Mouse (Mus musculus) midbrain, embryonic 14.5 days (tissue): Measurements from ENCODE around the gene Ubl5. TPM values are rescaled to one million over a fixed set of nuclear protein-coding genes. Genes with fewer than 3 reads are reported as not detected.

ENCODE experiments used
- ATAC-seq: fragments of 200-750 bp; cut with Nextera tagmentation; 2 replicates; pipeline ENCODE4 v1.8.0; 2017; ENCODE audit warnings: moderate number of reproducible peaks, moderate library complexity; ENCODE audit not compliant: low FRiP score, low TSS enrichment
- DNase-seq: peaks from one replicate; pipeline ENCODE4 v3.0.0-alpha.2; 2015
- H3K27ac ChIP-seq: fragments of 300-500 bp; sonication (generic); replicated peaks from 2 replicates; pipeline ENCODE4 v1.5.1; 2014; ENCODE audit warnings: mild to moderate bottlenecking, low read depth, low read length, moderate library complexity
- H3K27me3 ChIP-seq: fragments of 300-500 bp; sonication (generic); 2 replicates; pipeline ENCODE4 v1.6.1; 2014; ENCODE audit warnings: low read length, control low read depth, mixed read lengths; ENCODE audit not compliant: control insufficient read depth, insufficient read depth
- H3K36me3 ChIP-seq: fragments of 300-500 bp; sonication (generic); 2 replicates; pipeline ENCODE4 v1.6.1; 2014; ENCODE audit warnings: low read length, control low read depth; ENCODE audit not compliant: control insufficient read depth, insufficient read depth
- H3K4me1 ChIP-seq: fragments of 300-500 bp; sonication (generic); 2 replicates; pipeline ENCODE4 v1.6.1; 2014; ENCODE audit warnings: mild to moderate bottlenecking, antibody characterized with exemption, low read length, control low read depth; ENCODE audit not compliant: control insufficient read depth, insufficient read depth
- H3K4me2 ChIP-seq: fragments of 300-500 bp; sonication (generic); 2 replicates; pipeline ENCODE4 v1.6.1; 2014; ENCODE audit warnings: mild to moderate bottlenecking, low read length, moderate library complexity
- H3K4me3 ChIP-seq: fragments of 300-500 bp; sonication (generic); replicated peaks from 2 replicates; pipeline ENCODE4 v1.5.1; 2014; ENCODE audit warnings: low read depth, low read length
- H3K9ac ChIP-seq: fragments of 300-500 bp; sonication (generic); replicated peaks from 2 replicates; pipeline ENCODE4 v1.6.1; 2014; ENCODE audit warnings: mild to moderate bottlenecking, low read length, moderate library complexity
- H3K9me3 ChIP-seq: fragments of 300-500 bp; sonication (generic); 2 replicates; pipeline ENCODE4 v1.6.1; 2016; ENCODE audit warnings: low read length, control low read depth, mixed read lengths; ENCODE audit not compliant: control insufficient read depth
- WGBS: fragments of 180-500 bp; shearing (Covaris S2); extraction: QIAGEN DNeasy Blood & Tissue Kit; methylation state at CpG from one replicate; pipeline ENCODE4 v1.1.7; 2014; 5-methylcytosine and 5-hydroxymethylcytosine counted together
- polyA plus RNA-seq: library from polyadenylated mRNA; unstranded; fragments of >200 nt; fragmentation: Nextera tagmentation; extraction: Ambion mirVana; gene quantifications from 2 replicates; pipeline ENCODE4 v1.2.1, GENCODE M21; 2014

Ubl5 gene
- polyA plus RNA-seq, 1 experiment from 2014 or later = 444 TPM

DNA sequence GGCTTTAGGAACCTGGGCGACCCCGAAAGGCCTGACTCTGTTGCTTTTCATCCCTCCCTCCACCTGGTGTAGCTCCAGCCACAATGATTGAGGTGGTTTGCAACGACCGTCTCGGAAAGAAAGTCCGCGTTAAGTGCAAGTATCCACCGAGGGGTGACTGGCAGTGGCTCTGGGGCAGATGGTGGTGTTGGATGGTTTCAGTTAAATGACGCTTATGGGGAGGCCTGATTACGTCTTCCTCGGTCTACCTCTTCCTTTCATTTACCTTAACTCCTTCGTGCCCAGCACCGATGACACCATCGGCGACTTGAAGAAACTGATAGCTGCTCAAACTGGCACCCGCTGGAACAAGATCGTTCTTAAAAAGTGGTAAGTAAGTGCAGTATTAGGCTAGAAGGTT, 2.4 kb downstream of the Ubl5 start:
- WGBS = 5% methylated on average over 17 of the region's 17 CpGs
- H3K27me3 ChIP-seq = no peaks in the 10 kb centered on the region
- H3K9me3 ChIP-seq = no peaks in the 10 kb centered on the region
- peak overlapping the region; percentile 50; the same call in 1 of the 2 replicates for H3K27ac ChIP-seq
- peak overlapping the region; percentile 89 for H3K4me2 ChIP-seq
- H3K9ac ChIP-seq = peak overlapping the region; percentile 84
- H3K36me3 ChIP-seq = peaks cover 42% of the 10 kb centered on the region
- peak overlapping the region; percentile 68 for H3K4me3 ChIP-seq
- peaks cover 29% of the 10 kb centered on the region for H3K4me1 ChIP-seq
- DNase-seq (peak; percentile 31), ATAC-seq (no peak)

DNA sequence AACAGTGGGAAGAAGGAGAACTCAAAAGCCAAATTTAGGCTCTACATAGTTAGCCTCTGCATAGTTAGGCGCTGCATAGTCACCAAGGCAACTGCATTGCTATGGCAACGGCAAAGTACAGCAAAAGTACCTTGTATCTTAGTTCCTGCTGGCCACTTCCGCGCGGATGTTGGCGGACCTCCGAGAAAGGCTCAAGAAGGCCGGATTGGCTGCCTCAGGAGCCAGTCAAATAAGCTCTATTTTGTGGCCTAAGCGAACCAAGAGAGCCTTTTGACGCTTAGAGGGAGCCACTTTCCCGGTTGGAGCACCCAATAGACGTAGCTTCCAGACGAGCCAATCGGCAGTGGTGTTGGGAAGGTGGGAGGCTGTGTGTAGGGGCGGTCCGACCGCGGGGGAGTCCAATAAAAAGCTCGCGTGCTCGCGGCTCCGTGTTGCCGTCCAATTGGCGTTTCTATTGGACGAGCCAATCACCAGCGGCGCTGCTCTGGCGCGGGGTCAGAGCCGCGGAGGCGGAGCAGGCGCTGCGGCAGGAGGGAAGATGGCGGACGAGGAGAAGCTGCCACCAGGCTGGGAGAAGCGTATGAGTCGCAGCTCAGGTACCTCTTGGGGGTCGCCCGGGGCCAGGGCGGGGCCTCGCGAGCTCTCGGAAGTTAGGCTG, 9.1 kb downstream of the Ubl5 start, which contains the start of gene Pin1:
Pin1 (plus strand) TSS at position 494 of the 658 bp plus-strand sequence.
- H3K9ac ChIP-seq = peak within 1 kb of the TSS; percentile 73

DNA sequence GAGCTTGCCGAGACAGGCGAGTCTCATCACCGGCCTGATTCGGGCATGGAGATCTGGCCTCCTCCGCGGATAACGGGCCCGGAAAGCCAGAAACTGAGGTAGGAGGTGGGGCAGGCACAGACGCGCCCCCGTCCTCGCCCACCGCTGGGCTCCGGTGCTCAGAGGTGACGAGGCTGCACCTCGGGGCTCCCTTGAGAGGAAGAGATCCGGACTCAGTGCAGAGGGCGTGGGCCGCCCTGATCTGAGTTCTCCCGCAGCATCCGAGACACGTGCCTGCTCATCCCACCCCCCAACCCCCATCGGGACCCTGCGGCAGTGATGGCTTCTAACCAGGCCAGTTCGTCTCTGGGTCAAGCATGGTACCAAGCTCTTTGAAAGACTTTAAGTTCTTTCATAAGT, 9.6 kb downstream of the Ubl5 start:
- H3K4me1 ChIP-seq = peaks cover 17% of the 10 kb centered on the region
- H3K4me2 ChIP-seq = peak overlapping the region; percentile 75
- no peaks in the 10 kb centered on the region for H3K27me3 ChIP-seq
- 0% methylated on average over 25 of the region's 25 CpGs for WGBS
- H3K27ac ChIP-seq = no peak overlapping the region; the same call in 1 of the 2 replicates
- no peaks in the 10 kb centered on the region for H3K9me3 ChIP-seq
- H3K9ac ChIP-seq = peak overlapping the region; percentile 73
- H3K4me3 ChIP-seq = peak overlapping the region; percentile 96
- peaks cover 59% of the 10 kb centered on the region for H3K36me3 ChIP-seq
- ATAC-seq (peak; percentile 11; the same call in 1 of the 2 replicates), DNase-seq (no peak)

More for the DNA sequence above, 9.1 kb downstream of the Ubl5 start, which contains the start of gene Pin1:
- peak; percentile 98 for DNase-seq
- Histone ChIP-seq H3K4me1 (peaks cover 17% of the 10 kb centered on the region), H3K4me2 (peak within 1 kb of the TSS; percentile 75), H3K9me3 (no peaks in the 10 kb centered on the region), H3K27ac (peak within 1 kb of the TSS; percentile 53), H3K36me3 (peaks cover 58% of the 10 kb centered on the region), H3K4me3 (peak within 1 kb of the TSS; percentile 96), H3K27me3 (no peaks in the 10 kb centered on the region)
- peak; percentile 99 for ATAC-seq
- under 1% methylated on average over 45 of the region's 45 CpGs for WGBS

DNA sequence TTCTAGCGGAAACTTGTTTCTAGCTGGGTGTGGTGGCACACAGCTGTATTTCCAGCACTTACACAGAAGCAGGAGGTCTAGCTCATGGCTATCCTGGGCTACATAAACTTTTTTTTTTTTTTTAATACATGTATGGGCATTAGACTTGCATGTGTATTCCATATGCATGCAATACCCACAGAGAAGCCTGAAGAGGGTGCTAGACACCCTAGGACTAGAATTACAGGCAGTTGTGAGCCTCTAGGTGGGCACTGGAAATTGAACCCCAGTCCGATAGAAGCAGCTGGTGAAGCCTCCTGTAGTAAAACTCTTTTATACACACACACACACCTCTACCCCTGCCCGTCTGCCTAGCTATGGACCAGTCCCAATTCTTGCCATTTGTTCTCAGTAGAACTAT, 11.2 kb downstream of the Ubl5 start:
- peaks cover 17% of the 10 kb centered on the region for H3K4me1 ChIP-seq
- no peak overlapping the region for H3K27ac ChIP-seq
- no peak overlapping the region; the same call in 1 of the 2 replicates for H3K4me2 ChIP-seq
- ATAC-seq = no peak
- H3K4me3 ChIP-seq = no peak overlapping the region
- DNase-seq = no peak
- no peak overlapping the region for H3K9ac ChIP-seq
- H3K9me3 ChIP-seq = no peaks in the 10 kb centered on the region
- 94% methylated on average over 3 of the region's 3 CpGs for WGBS
- no peaks in the 10 kb centered on the region for H3K27me3 ChIP-seq
- peaks cover 54% of the 10 kb centered on the region for H3K36me3 ChIP-seq

- WGBS = 90% methylated on average over 3 of the region's 3 CpGs
- no peak overlapping the region for H3K4me3 ChIP-seq
- H3K4me2 ChIP-seq = no peak overlapping the region
- H3K4me1 ChIP-seq = peaks cover 12% of the 10 kb centered on the region
- no peak overlapping the region for H3K27ac ChIP-seq
- peaks cover 74% of the 10 kb centered on the region for H3K36me3 ChIP-seq
- H3K9me3 ChIP-seq = no peaks in the 10 kb centered on the region
- no peak for DNase-seq
- ATAC-seq = no peak
- no peak overlapping the region for H3K9ac ChIP-seq
- H3K27me3 ChIP-seq = no peaks in the 10 kb centered on the region
Measured at GRCm38 (mm10) chr9:20657546-20657945, 14.9 kb downstream of the Ubl5 start.

DNA sequence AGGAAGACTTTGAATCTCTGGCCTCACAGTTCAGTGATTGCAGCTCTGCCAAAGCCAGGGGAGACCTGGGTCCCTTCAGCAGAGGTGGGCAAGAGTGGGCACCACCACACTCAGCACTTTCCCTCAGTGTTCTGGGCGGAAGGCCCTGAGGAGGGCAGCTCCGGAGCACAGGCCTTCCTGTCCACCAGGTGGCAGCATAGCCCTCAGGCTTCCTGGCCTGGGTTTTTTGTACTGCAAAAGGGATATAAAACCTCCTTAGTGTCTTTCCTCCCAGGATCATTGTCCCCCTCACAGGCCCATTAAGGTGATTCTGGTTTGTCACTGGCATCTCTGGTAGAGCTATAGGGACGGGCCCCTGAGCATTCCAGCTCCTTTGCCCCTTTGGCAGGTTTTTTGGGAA, 19.6 kb downstream of the Ubl5 start:
- Histone ChIP-seq H3K36me3 (peaks cover 64% of the 10 kb centered on the region), H3K4me1 (peaks cover 19% of the 10 kb centered on the region)

GRCm38 (mm10) chr9:20662874-20663273, 20.2 kb downstream of the Ubl5 start:
- ATAC-seq = no peak
- WGBS = 81% methylated on average over 8 of the region's 8 CpGs
- Histone ChIP-seq H3K9me3 (no peaks in the 10 kb centered on the region), H3K36me3 (peaks cover 59% of the 10 kb centered on the region), H3K27ac (peak overlapping the region; percentile 68), H3K4me3 (no peak overlapping the region), H3K4me2 (no peak overlapping the region), H3K9ac (no peak overlapping the region; the same call in 1 of the 2 replicates), H3K27me3 (no peaks in the 10 kb centered on the region), H3K4me1 (peaks cover 19% of the 10 kb centered on the region)
- DNase-seq = no peak

More for the DNA sequence above, 19.6 kb downstream of the Ubl5 start:
- 66% methylated on average over 3 of the region's 3 CpGs for WGBS
- H3K9ac ChIP-seq = no peak overlapping the region
- ATAC-seq (no peak), DNase-seq (peak; percentile 91)
- no peak overlapping the region for H3K4me2 ChIP-seq
- peak overlapping the region; percentile 68; the same call in 1 of the 2 replicates for H3K27ac ChIP-seq
- H3K9me3 ChIP-seq = no peaks in the 10 kb centered on the region
- no peaks in the 10 kb centered on the region for H3K27me3 ChIP-seq
- no peak overlapping the region for H3K4me3 ChIP-seq

- DNase-seq (peak; percentile 73), ATAC-seq (peak; percentile 40; the same call in 1 of the 2 replicates)
- no peak overlapping the region for H3K9ac ChIP-seq
- no peak overlapping the region for H3K4me2 ChIP-seq
- no peaks in the 10 kb centered on the region for H3K27me3 ChIP-seq
- H3K9me3 ChIP-seq = no peaks in the 10 kb centered on the region
- H3K4me3 ChIP-seq = no peak overlapping the region
- peaks cover 19% of the 10 kb centered on the region for H3K4me1 ChIP-seq
- H3K36me3 ChIP-seq = peaks cover 63% of the 10 kb centered on the region
- peak overlapping the region; percentile 68 for H3K27ac ChIP-seq
- 56% methylated on average over 2 of the region's 2 CpGs for WGBS
Measured at GRCm38 (mm10) chr9:20663956-20664355, 21.3 kb downstream of the Ubl5 start.

- peaks cover 19% of the 10 kb centered on the region for H3K4me1 ChIP-seq
- WGBS = 63% methylated on average over 2 of the region's 2 CpGs
- no peaks in the 10 kb centered on the region for H3K27me3 ChIP-seq
- peaks cover 59% of the 10 kb centered on the region for H3K36me3 ChIP-seq
- ATAC-seq (peak; percentile 21; the same call in 1 of the 2 replicates), DNase-seq (peak; percentile 47)
- H3K9me3 ChIP-seq = no peaks in the 10 kb centered on the region
- no peak overlapping the region for H3K9ac ChIP-seq
- H3K4me2 ChIP-seq = no peak overlapping the region
- peak overlapping the region; percentile 68 for H3K27ac ChIP-seq
- no peak overlapping the region for H3K4me3 ChIP-seq
Measured at GRCm38 (mm10) chr9:20664366-20664765, 21.7 kb downstream of the Ubl5 start.
